In the genomic region with DNA sequence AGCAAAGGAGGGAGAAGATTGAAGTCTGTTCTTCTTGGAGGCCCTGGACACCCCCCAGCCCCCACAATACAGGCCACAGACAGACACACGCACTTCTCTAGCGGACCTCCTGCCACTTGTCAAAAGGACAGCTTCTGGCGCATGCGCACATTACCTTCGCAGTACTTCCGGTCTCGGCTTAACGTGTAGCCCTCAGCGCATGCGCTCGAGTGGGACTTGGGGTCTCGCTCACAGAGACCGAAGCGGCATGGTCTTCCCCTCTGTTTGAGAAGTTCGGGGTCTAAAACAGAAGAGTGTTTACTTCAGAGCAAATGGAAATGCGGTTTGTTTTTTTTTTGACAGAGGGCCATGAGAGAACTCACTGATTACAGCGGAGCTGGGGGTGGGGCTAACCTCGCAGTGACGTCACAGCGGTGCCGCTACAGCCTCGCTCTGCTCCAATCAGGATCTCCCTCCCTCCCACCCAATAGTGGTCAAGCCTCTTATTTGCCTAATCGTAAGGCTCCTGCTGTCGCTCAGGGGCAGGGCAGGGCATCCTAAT, we compare ENCODE assay signal across 8 mouse cellular contexts. TPM values are rescaled to one million over a fixed set of nuclear protein-coding genes. Genes with fewer than 3 reads are reported as not detected.
A peak's percentile ranks its signal among the peaks of the same experiment; 100 is the strongest.
DNase-seq lines count a peak whose midpoint lies in the region; ATAC-seq and TF ChIP-seq lines count a peak whose summit lies in the region.

No protein-coding gene starts in this region.

- no peaks in the 10 kb centered on the region for H3K27me3 ChIP-seq in heart, embryonic 12.5 days (replicated peaks)
- no peaks in the 10 kb centered on the region for H3K27me3 ChIP-seq in kidney, postnatal 0 days (ENCODE audit: insufficient read depth, low read length)
- H3K27me3 ChIP-seq in liver, embryonic 11.5 days (replicated peaks; ENCODE audit: control insufficient read depth, insufficient read depth, low read length), result no peaks in the 10 kb centered on the region
- no peaks in the 10 kb centered on the region for H3K27me3 ChIP-seq in stomach, embryonic 14.5 days (ENCODE audit: control insufficient read depth, insufficient read depth, low read length)

- no peaks in the 10 kb centered on the region for H3K9me3 ChIP-seq in heart, embryonic 12.5 days (replicated peaks)
- no peaks in the 10 kb centered on the region for H3K9me3 ChIP-seq in kidney, postnatal 0 days (replicated peaks; ENCODE audit: low read length)
- no peaks in the 10 kb centered on the region for H3K9me3 ChIP-seq in liver, embryonic 11.5 days (ENCODE audit: control insufficient read depth, low read length)
- H3K9me3 ChIP-seq in stomach, embryonic 14.5 days (ENCODE audit: control insufficient read depth, low read depth, low read length), result no peaks in the 10 kb centered on the region

- H3K36me3 ChIP-seq in heart, embryonic 12.5 days, result no peaks in the 10 kb centered on the region
- H3K36me3 ChIP-seq in kidney, postnatal 0 days (ENCODE audit: insufficient read depth, low read length), result no peaks in the 10 kb centered on the region
- H3K36me3 ChIP-seq in liver, embryonic 11.5 days (ENCODE audit: control insufficient read depth, insufficient read depth, low read length), result no peaks in the 10 kb centered on the region
- H3K36me3 ChIP-seq in stomach, embryonic 14.5 days (ENCODE audit: control insufficient read depth, insufficient read depth, low read length), result no peaks in the 10 kb centered on the region

- peak overlapping the region; percentile 60 for H3K9ac ChIP-seq in heart, embryonic 12.5 days
- peak overlapping the region; percentile 23; the same call in 1 of the 2 replicates for H3K9ac ChIP-seq in kidney, postnatal 0 days (ENCODE audit: low read depth, low read length)
- peak overlapping the region; percentile 64 for H3K9ac ChIP-seq in liver, embryonic 11.5 days (ENCODE audit: low read depth, low read length)
- peak overlapping the region; percentile 15; the same call in 1 of the 2 replicates for H3K9ac ChIP-seq in stomach, embryonic 14.5 days (replicated peaks; ENCODE audit: low read depth, low read length)

- peak overlapping the region; percentile 71 for H3K4me2 ChIP-seq in heart, embryonic 12.5 days
- peak overlapping the region; percentile 51 for H3K4me2 ChIP-seq in kidney, postnatal 0 days (ENCODE audit: low read length)
- H3K4me2 ChIP-seq in liver, embryonic 11.5 days, result peak overlapping the region; percentile 71
- H3K4me2 ChIP-seq in stomach, embryonic 14.5 days (replicated peaks; ENCODE audit: low read depth, low read length), result peak overlapping the region; percentile 50

- TF ChIP-seq CTCF in kidney, postnatal 0 days (IDR thresholded peaks at IDR 0.05; ENCODE audit: low read depth), result no peak

- H3K4me1 ChIP-seq in heart, embryonic 12.5 days (replicated peaks), result peaks cover 9% of the 10 kb centered on the region
- no peaks in the 10 kb centered on the region for H3K4me1 ChIP-seq in kidney, postnatal 0 days (replicated peaks; ENCODE audit: insufficient read depth, low read length)
- H3K4me1 ChIP-seq in liver, embryonic 11.5 days (replicated peaks; ENCODE audit: control insufficient read depth, insufficient read depth, low read length), result peaks cover 3% of the 10 kb centered on the region; the same call in 1 of the 2 replicates
- H3K4me1 ChIP-seq in stomach, embryonic 14.5 days (ENCODE audit: control insufficient read depth, insufficient read depth, low read length), result peaks cover 4% of the 10 kb centered on the region; the same call in 1 of the 2 replicates

- peak; percentile 98 for ATAC-seq in erythroid progenitor cell, adult 5-6 weeks (replicated peaks; ENCODE audit: low FRiP score, poor library complexity, severe bottlenecking)
- ATAC-seq in heart, embryonic 12.5 days (ENCODE audit: insufficient number of reproducible peaks, low FRiP score), result peak; percentile 98
- ATAC-seq in kidney, postnatal 0 days (replicated peaks; ENCODE audit: low FRiP score, low read depth), result peak; percentile 94
- ATAC-seq in liver, embryonic 11.5 days (replicated peaks; ENCODE audit: low FRiP score), result peak; percentile 99
- peak; percentile 93 for ATAC-seq in stomach, embryonic 14.5 days (ENCODE audit: insufficient number of reproducible peaks, insufficient read depth, low FRiP score, low read depth)

- peak; percentile 94 for DNase-seq in CD4-positive helper T cell, adult 2 months (ENCODE audit: low read depth, low spot score)
- DNase-seq in brain, embryonic 18.5 days (ENCODE audit: low read depth, low spot score), result peak; percentile 91
- DNase-seq in kidney, postnatal 0 days (ENCODE audit: low spot score), result peak; percentile 98
- peak; percentile 87 for DNase-seq in liver, embryonic 11.5 days (ENCODE audit: low spot score)
- DNase-seq in naive thymus-derived CD4-positive, alpha-beta T cell, adult 2 months (ENCODE audit: low read depth), result peak; percentile 97

- WGBS in heart, embryonic 12.5 days, result under 1% methylated on average over 24 of the region's 24 CpGs
- WGBS in kidney, postnatal 0 days, result 2% methylated on average over 24 of the region's 24 CpGs
- WGBS in liver, embryonic 11.5 days, result 1% methylated on average over 24 of the region's 24 CpGs
- under 1% methylated on average over 24 of the region's 24 CpGs for WGBS in stomach, embryonic 14.5 days

- H3K4me3 ChIP-seq in heart, embryonic 12.5 days, result peak overlapping the region; percentile 51
- H3K4me3 ChIP-seq in kidney, postnatal 0 days (replicated peaks; ENCODE audit: low read depth, low read length), result peak overlapping the region; percentile 54
- peak overlapping the region; percentile 59 for H3K4me3 ChIP-seq in liver, embryonic 11.5 days (ENCODE audit: low read depth, low read length)
- peak overlapping the region; percentile 37 for H3K4me3 ChIP-seq in stomach, embryonic 14.5 days (ENCODE audit: low read depth, low read length)

- peak overlapping the region; percentile 79 for H3K27ac ChIP-seq in heart, embryonic 12.5 days (ENCODE audit: poor library complexity, severe bottlenecking)
- peak overlapping the region; percentile 79 for H3K27ac ChIP-seq in kidney, postnatal 0 days
- H3K27ac ChIP-seq in liver, embryonic 11.5 days (ENCODE audit: low read depth, low read length), result no peak overlapping the region; the same call in 1 of the 2 replicates
- peak overlapping the region; percentile 77; the same call in 1 of the 2 replicates for H3K27ac ChIP-seq in stomach, embryonic 14.5 days (ENCODE audit: low read length)

RNA-seq across cellular contexts. Expression of a gene that starts 30.1 kb away (rescaled TPM):
- 0.42 TPM in 1 of 2 replicates, not detected in the other for total RNA-seq in erythroid progenitor cell, adult 5-6 weeks (2015; ENCODE audit: low replicate concordance)
- 2.4 and 4.0 TPM in 2 replicates for total RNA-seq in erythroid progenitor cell, adult 5-6 weeks (2017; ENCODE audit: low replicate concordance)
- 1.7 and 2.1 TPM in 2 replicates for polyA plus RNA-seq in heart, embryonic 12.5 days (2016; fragmentation: Nextera tagmentation; extraction: Ambion mirVana)
- polyA plus RNA-seq in kidney, postnatal 0 days (2015; fragmentation: Nextera tagmentation; extraction: Ambion mirVana), result 2.6 and 2.8 TPM in 2 replicates
- polyA plus RNA-seq in liver, embryonic 11.5 days (2014; fragmentation: Nextera tagmentation; extraction: Ambion mirVana), result 1.4 and 2.1 TPM in 2 replicates
- polyA plus RNA-seq in stomach, embryonic 14.5 days (2014; fragmentation: Nextera tagmentation; extraction: Ambion mirVana), result 2.0 and 2.2 TPM in 2 replicates
